ENCODE assay signal across 19 mouse cellular contexts in genomic region chr1:171413608-171414007, GRCm38 (mm10). TPM values are rescaled to one million over a fixed set of nuclear protein-coding genes. Genes with fewer than 3 reads are reported as not detected.
DNase-seq lines count a peak whose midpoint lies in the region; ATAC-seq and TF ChIP-seq lines count a peak whose summit lies in the region.
"Had no signal": no experiment of that assay in that cellular context is flagged by ENCODE, and none has a peak within 500 bp of the region (broad histone marks: within the 10 kb centered on the region; RNA-seq: fewer than 3 reads in every experiment).

No protein-coding gene starts in this region.

- 79% methylated on average over 8 of the region's 8 CpGs for WGBS in midbrain, embryonic 16.5 days

- H3K4me2 ChIP-seq in midbrain, embryonic 16.5 days (ENCODE audit: low read length), result peak overlapping the region; percentile 69

- no peak for TF ChIP-seq POLR2A in ES-Bruce4 (IDR thresholded peaks at IDR 0.05; ENCODE audit: insufficient read depth, low read length)

- no peak for TF ChIP-seq CTCF in layer of hippocampus, adult 2 months (conservative IDR thresholded peaks at IDR 0.05)
- no peak for TF ChIP-seq CTCF in ES-Bruce4 (IDR thresholded peaks at IDR 0.05; ENCODE audit: low read depth, low read length)

- H3K4me3 ChIP-seq in layer of hippocampus, adult 2 months, result peak overlapping the region; percentile 8; the same call in 1 of the 2 replicates
- peak overlapping the region; percentile 11 for H3K4me3 ChIP-seq in ES-Bruce4 (ENCODE audit: low read depth, low read length)
- H3K4me3 ChIP-seq in midbrain, embryonic 16.5 days (ENCODE audit: low read depth, low read length), result no peak overlapping the region
- H3K4me3 ChIP-seq: heart, adult 2 months had no signal

- TF ChIP-seq EP300 in ES-Bruce4 (IDR thresholded peaks at IDR 0.05; ENCODE audit: insufficient read depth, low read depth, low read length), result peak; percentile 65; the same call in 1 of the 2 replicates

- no peak for ATAC-seq in midbrain, embryonic 16.5 days

- peaks cover 22% of the 10 kb centered on the region for H3K36me3 ChIP-seq in ES-Bruce4 (ENCODE audit: control insufficient read depth, insufficient read depth, low read length, poor library complexity, severe bottlenecking)
- peaks cover 20% of the 10 kb centered on the region for H3K36me3 ChIP-seq in midbrain, embryonic 16.5 days (ENCODE audit: control insufficient read depth, insufficient read depth, low read length)

- no peaks in the 10 kb centered on the region for H3K9me3 ChIP-seq in ES-Bruce4 (replicated peaks; ENCODE audit: control insufficient read depth, insufficient read depth, low read length, poor library complexity, severe bottlenecking)
- H3K9me3 ChIP-seq in midbrain, embryonic 16.5 days (replicated peaks; ENCODE audit: control insufficient read depth, low read length, poor library complexity, severe bottlenecking), result no peaks in the 10 kb centered on the region
- H3K9me3 ChIP-seq: embryonic facial prominence, embryonic 15.5 days; heart, embryonic 15.5 days; limb, embryonic 13.5 days had no signal

- no peaks in the 10 kb centered on the region for H3K27me3 ChIP-seq in ES-Bruce4 (ENCODE audit: control insufficient read depth, insufficient read depth, low read length, poor library complexity, severe bottlenecking)
- peaks cover 6% of the 10 kb centered on the region for H3K27me3 ChIP-seq in midbrain, embryonic 16.5 days (ENCODE audit: control insufficient read depth, insufficient read depth, low read depth, low read length)

- DNase-seq in layer of hippocampus, adult 2 months (ENCODE audit: low spot score in 2 of 2), result no peak
- DNase-seq in layer of hippocampus, adult 11-12 months (ENCODE audit: low spot score), result no peak
- DNase-seq in ZHBTc4 (ENCODE audit: low read depth, low spot score), result peak; percentile 81
- no peak for DNase-seq in cerebellum, adult 11-12 months
- DNase-seq in right cerebral cortex, postnatal 10 days (ENCODE audit: low spot score in 2 of 2), result no peak
- DNase-seq: adrenal gland, adult 2 months; cerebellum, postnatal 14 days; embryo, embryonic 11 days; heart, adult 2 months; kidney, adult 11 months; kidney, postnatal 10 days; lung, adult 18-20 months had no signal

- H3K9ac ChIP-seq in ES-Bruce4 (ENCODE audit: low read depth, poor library complexity, severe bottlenecking), result peak overlapping the region; percentile 44; the same call in 1 of the 2 replicates
- H3K9ac ChIP-seq in midbrain, embryonic 16.5 days (ENCODE audit: low read depth, low read length), result no peak overlapping the region
- H3K9ac ChIP-seq: embryonic facial prominence, embryonic 15.5 days; heart, embryonic 15.5 days; limb, embryonic 13.5 days had no signal

- no peak overlapping the region for H3K27ac ChIP-seq in layer of hippocampus, adult 2 months
- peak overlapping the region; percentile 58 for H3K27ac ChIP-seq in ES-Bruce4 (ENCODE audit: insufficient read depth, low read length)
- H3K27ac ChIP-seq in midbrain, embryonic 16.5 days (ENCODE audit: low read length), result no peak overlapping the region
- H3K27ac ChIP-seq: embryonic facial prominence, embryonic 15.5 days; heart, adult 2 months; heart, embryonic 15.5 days; limb, embryonic 13.5 days had no signal

- peaks cover 8% of the 10 kb centered on the region for H3K4me1 ChIP-seq in ES-Bruce4 (ENCODE audit: control insufficient read depth, insufficient read depth, low read length)
- peaks cover 21% of the 10 kb centered on the region for H3K4me1 ChIP-seq in midbrain, embryonic 16.5 days (ENCODE audit: control insufficient read depth, insufficient read depth, low read length)

RNA-seq across cellular contexts. Expression of gene Usf1, which starts 2.5 kb away (rescaled TPM):
- total RNA-seq in layer of hippocampus, adult 2 months (2021), result 100 to 1,000 TPM; 126 to 128 TPM
- 57.7 and 79.4 TPM in 2 replicates for polyA plus RNA-seq in ES-Bruce4 (2011; ENCODE audit: insufficient read depth, insufficient read length, low read depth, missing spikeins)
- 197 and 201 TPM in 2 replicates for polyA plus RNA-seq in midbrain, embryonic 16.5 days (2015; fragmentation: Nextera tagmentation; extraction: Ambion mirVana)

RNA-seq across cellular contexts. Expression of gene Tstd1, which starts 5.1 kb away (rescaled TPM):
- 1 to 10 TPM; 4.1 to 5.6 TPM for total RNA-seq in layer of hippocampus, adult 2 months (2021)
- 9.9 TPM in 2 replicates for polyA plus RNA-seq in ES-Bruce4 (2011; ENCODE audit: insufficient read depth, insufficient read length, low read depth, missing spikeins)
- polyA plus RNA-seq in midbrain, embryonic 16.5 days (2015; fragmentation: Nextera tagmentation; extraction: Ambion mirVana), result 6.2 and 7.6 TPM in 2 replicates
- total RNA-seq: megakaryocyte-erythroid progenitor cell, adult 5-6 weeks had no signal

RNA-seq across cellular contexts. Expression of gene F11r, which starts 23.7 kb away (rescaled TPM):
- total RNA-seq in layer of hippocampus, adult 2 months (2021), result 1 to 10 TPM; 5.7 to 6.9 TPM
- 123 and 146 TPM in 2 replicates for polyA plus RNA-seq in ES-Bruce4 (2011; ENCODE audit: insufficient read depth, insufficient read length, low read depth, missing spikeins)
- polyA plus RNA-seq in midbrain, embryonic 16.5 days (2015; fragmentation: Nextera tagmentation; extraction: Ambion mirVana), result 10.4 and 10.5 TPM in 2 replicates

RNA-seq across cellular contexts. Expression of gene Arhgap30, which starts 24.9 kb away (rescaled TPM):
- 1 to 10 TPM; 1.9 to 2.2 TPM for total RNA-seq in layer of hippocampus, adult 2 months (2021)
- 0.78 and 1.1 TPM in 2 replicates for polyA plus RNA-seq in ES-Bruce4 (2011; ENCODE audit: insufficient read depth, insufficient read length, low read depth, missing spikeins)
- polyA plus RNA-seq in midbrain, embryonic 16.5 days (2015; fragmentation: Nextera tagmentation; extraction: Ambion mirVana), result 0.45 and 0.59 TPM in 2 replicates

RNA-seq across cellular contexts. Expression of gene Nectin4, which starts 43.7 kb away (rescaled TPM):
- 1 to 10 TPM; 5.1 to 6.1 TPM for total RNA-seq in layer of hippocampus, adult 2 months (2021)
- 4.3 and 4.6 TPM in 2 replicates for polyA plus RNA-seq in ES-Bruce4 (2011; ENCODE audit: insufficient read depth, insufficient read length, low read depth, missing spikeins)
- 3.6 and 3.9 TPM in 2 replicates for polyA plus RNA-seq in midbrain, embryonic 16.5 days (2015; fragmentation: Nextera tagmentation; extraction: Ambion mirVana)
- total RNA-seq: gastrocnemius, adult 8-10 months had no signal

Comparison
In these comparisons a context has a peak if more than half of its experiments do, and no peak if none do; other contexts are left out.
1. RNA of gene F11r, which starts 23.7 kb away (polyA plus RNA-seq): 123 to 146 TPM in ES-Bruce4; 10.4 to 10.5 TPM in midbrain, embryonic 16.5 days; every median in the first group is over 10 times any median in the second.